Mouse (Mus musculus) testis, adult 10 weeks (tissue): ENCODE results near the gene Pax4. TPM values are rescaled to one million over a fixed set of nuclear protein-coding genes. Genes with fewer than 3 reads are reported as not detected.

ENCODE experiments used
- polyA plus RNA-seq: library from polyadenylated mRNA; stranded (reverse); fragments of 350-450 nt; fragmentation: Illumina TruSeq; extraction: RNeasy Lipid Tissue Mini Kit (QIAGEN cat#74804); gene quantifications from one replicate; pipeline ENCODE4 v1.2.3, GENCODE M21; 2014; ENCODE audit warnings: low read depth, low replicate concordance

The Pax4 gene
- not detected for polyA plus RNA-seq

DNA sequence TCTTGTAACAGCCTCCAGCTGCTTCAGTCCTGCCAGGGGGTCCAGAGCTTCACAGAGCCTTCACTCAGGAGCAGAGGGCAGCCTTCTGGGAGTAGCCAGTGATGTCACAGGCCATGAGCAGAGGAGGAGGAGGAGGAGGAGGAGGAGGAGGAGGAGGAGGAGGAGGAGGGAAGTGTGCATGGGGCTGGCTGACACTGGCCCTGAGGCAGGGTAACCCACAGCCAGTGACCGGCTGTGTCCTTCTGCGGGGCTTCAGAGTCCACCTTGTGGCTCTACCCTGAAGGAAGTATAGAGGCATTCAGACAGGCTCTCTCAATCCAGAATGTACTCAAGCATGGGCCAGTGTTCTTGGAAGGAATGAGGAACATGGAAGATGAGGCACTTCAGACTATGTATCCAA lies at the start of gene Pax4:
Gene Pax4, minus strand, starts transcription at position 101 of the 400 bp plus-strand sequence.

DNA sequence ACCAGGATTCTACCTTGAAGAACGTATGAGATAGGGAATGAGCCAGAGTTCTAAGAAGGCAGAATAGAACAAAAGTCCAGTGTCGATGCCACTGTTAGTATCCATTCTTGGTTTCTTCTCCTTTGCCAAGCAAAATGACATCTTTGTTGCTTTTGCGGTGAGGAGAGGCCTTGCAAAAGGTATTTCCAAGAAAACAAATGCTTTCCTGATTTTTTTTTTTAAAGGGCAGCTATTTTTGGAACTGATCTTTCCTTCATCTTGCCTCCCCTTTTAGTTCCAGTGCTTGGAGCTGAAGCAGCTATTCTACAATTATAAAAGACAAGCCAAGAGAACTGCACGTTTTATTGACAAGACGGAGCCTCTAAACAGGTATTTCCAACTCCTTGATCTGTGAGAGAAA lies 25.7 kb upstream of the Pax4 start, which contains the start of gene Snd1:
Gene Snd1, plus strand, starts transcription at position 301 of the 400 bp plus-strand sequence.

DNA sequence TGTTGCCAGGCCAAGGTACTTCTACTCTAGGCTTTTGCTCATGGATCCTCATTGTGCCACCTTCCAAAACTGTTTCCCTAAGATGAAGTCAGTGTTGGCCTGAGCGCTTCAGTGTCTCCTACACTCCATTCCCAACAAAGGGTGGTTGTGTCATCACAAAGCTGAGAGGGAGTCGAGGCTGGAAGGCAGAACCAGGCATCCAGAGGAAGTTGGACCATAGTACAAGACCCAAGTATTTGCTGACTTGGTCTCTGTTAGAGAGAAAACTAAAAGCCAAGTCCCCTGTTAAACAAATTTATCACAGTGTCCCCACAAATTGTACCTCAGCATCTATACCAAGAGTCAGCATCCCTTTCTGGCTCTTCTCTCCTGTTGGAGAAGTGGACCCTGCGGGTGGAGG lies 20.9 kb downstream of the Pax4 start, which contains the start of gene Gcc1:
Gene Gcc1, minus strand, starts transcription at position 101 of the 400 bp plus-strand sequence.

DNA sequence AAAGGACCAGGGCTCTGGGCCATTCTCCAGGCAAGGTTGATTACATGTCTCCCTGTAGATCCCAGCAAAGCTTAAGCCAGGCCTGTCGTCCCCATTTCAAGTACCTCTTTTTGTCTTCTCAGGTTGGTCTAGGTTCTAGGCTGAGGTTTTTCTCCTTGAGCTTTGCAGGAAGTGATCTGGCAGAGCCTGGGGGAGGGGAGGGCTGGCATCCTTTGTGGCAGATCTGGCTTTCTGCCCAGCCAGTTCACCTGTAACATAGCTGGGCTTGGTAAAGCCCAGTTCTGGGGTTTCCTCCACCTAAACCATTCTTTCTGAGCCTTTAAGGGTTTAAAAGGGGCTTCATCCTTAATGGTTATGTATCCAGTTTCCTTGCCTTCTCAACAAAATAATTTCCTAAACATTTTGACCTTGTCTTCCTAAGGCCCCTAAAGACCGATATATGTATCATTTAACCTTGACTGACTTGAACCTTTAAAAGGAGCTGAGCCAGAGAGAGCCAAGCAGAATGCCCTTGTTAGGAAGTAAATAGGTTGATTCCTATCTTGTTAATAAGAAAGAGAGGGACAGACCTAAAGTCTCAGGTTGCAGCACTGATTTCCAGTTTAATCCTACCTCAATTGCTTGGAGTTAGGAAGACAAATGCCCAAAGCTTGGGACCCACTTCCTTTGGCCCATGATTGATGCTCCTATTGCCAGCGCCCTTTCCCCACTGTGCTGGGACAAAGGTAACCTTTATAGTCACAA lies 21.9 kb downstream of the Pax4 start, which contains the start of gene Fscn3:
Gene Fscn3, plus strand, starts transcription at position 694 of the 744 bp plus-strand sequence.

GRCm38 (mm10) chr6:28423313-28423712 lies 25.8 kb downstream of the Pax4 start, which contains the start of gene Arf5:
TSS of gene Arf5 (plus strand) at chr6:28423560.

GRCm38 (mm10) chr6:28397681-28398203 lies 51.4 kb downstream of the Pax4 start, which contains the start of gene Zfp800:
TSS of gene Zfp800 (minus strand) at chr6:28398005.

Other genes with a start within 250 kb of the Pax4 start
- 103 TPM for gene Zfp800, start 51.3 kb downstream of the Pax4 start, polyA plus RNA-seq
- 12.0 TPM for gene Arf5, start 25.8 kb downstream of the Pax4 start, polyA plus RNA-seq
- 23.6 TPM for gene Fscn3, start 21.6 kb downstream of the Pax4 start, polyA plus RNA-seq
- 4.7 TPM for gene Gcc1, start 21.0 kb downstream of the Pax4 start, polyA plus RNA-seq
- 2.1 TPM for gene Snd1, start 25.8 kb upstream of the Pax4 start, polyA plus RNA-seq